In the genomic region with DNA sequence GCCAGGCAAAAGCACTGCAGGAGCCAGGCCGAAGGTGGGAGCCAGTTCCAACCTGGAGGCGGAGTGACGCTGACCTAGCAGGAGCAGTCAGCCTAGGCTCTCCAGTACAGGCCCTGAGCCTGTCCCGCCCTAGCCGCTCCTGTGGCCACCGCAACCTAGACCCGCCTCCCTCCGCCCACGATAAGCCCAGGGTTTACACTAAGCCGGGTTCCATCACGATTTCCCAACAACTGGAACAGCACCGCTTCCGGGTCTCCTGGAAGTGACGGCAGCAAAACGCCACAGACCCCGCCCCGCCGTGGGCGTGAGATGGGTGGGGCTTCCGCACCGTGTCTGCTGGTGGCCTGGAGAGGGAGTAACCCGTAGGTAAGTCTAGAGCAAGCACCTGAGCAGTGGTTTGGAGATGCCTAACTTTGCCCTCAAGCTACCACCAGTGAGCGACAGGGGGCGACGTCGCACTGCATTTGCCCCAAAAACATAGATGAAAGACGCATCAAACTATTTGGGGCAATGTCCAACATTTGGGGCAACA, we compare ENCODE assay signal across 8 mouse cellular contexts. TPM values are rescaled to one million over a fixed set of nuclear protein-coding genes. Genes with fewer than 3 reads are reported as not detected.
DNase-seq lines count a peak whose midpoint lies in the region; ATAC-seq and TF ChIP-seq lines count a peak whose summit lies in the region.

No protein-coding gene starts in this region.

- TF ChIP-seq CTCF in lung, adult 2 months (IDR thresholded peaks at IDR 0.05; ENCODE audit: insufficient read depth, low read length) = peak; percentile 76

- peak; percentile 61; the same call in 1 of the 2 replicates for TF ChIP-seq POLR2A in lung, adult 2 months (IDR thresholded peaks at IDR 0.05; ENCODE audit: borderline replicate concordance, extremely low read depth, low read depth, low read length)

- ATAC-seq in forebrain, embryonic 15.5 days (replicated peaks) = peak; percentile 81
- peak; percentile 90 for ATAC-seq in neutrophil, adult 5-6 weeks (ENCODE audit: extremely low read depth, insufficient number of reproducible peaks, low FRiP score, poor library complexity, severe bottlenecking)

- no peaks in the 10 kb centered on the region for H3K27me3 ChIP-seq in forebrain, embryonic 15.5 days

- in situ Hi-C loops in ES-E14 (cut with MboI; ENCODE audit: low sequenced_read_pairs in 2 of 2, unreplicated experiment in 2 of 2) = no loop called here

- peak overlapping the region; percentile 20; the same call in 1 of the 2 replicates for H3K27ac ChIP-seq in ES-E14 (ENCODE audit: insufficient read depth, low read depth, low read length, poor library complexity, severe bottlenecking)
- H3K27ac ChIP-seq in forebrain, embryonic 15.5 days (replicated peaks) = peak overlapping the region; percentile 35; the same call in 1 of the 2 replicates

- peak overlapping the region; percentile 92 for H3K4me2 ChIP-seq in forebrain, embryonic 15.5 days (replicated peaks)

- intact Hi-C loops in heart, postnatal 25 days (cut with DNase I) = loop anchor here (5.0 kb wide), 3 partner anchors 41 to 159 kb away; a partner anchor contains a TSS

- H3K9ac ChIP-seq in ES-E14 (ENCODE audit: insufficient read depth, low read depth, low read length, poor library complexity, severe bottlenecking) = peak overlapping the region; percentile 81
- peak overlapping the region; percentile 63 for H3K9ac ChIP-seq in forebrain, embryonic 15.5 days (replicated peaks)

- peak overlapping the region; percentile 82 to 94 for H3K4me3 ChIP-seq in ES-E14 (ENCODE audit: insufficient read depth in 1 of 2, low read depth in 1 of 2, low read length in 2 of 2, poor library complexity in 1 of 2, severe bottlenecking in 1 of 2)
- peak overlapping the region; percentile 69 for H3K4me3 ChIP-seq in forebrain, embryonic 15.5 days
- peak overlapping the region; percentile 83 for H3K4me3 ChIP-seq in lung, adult 2 months (replicated peaks; ENCODE audit: extremely low read depth, low read depth, low read length)

- DNase-seq in ES-E14 (ENCODE audit: low read depth, low spot score) = peak; percentile 88
- DNase-seq in cerebellum, adult 11-12 months = peak; percentile 95
- DNase-seq in heart, postnatal 25 days (ENCODE audit: low spot score) = peak; percentile 92
- peak; percentile 91 to 92 for DNase-seq in layer of hippocampus, adult 18-20 months (ENCODE audit: low spot score in 2 of 2)
- DNase-seq in lung, adult 2 months = peak; percentile 98
- DNase-seq in thymus, adult 18-20 months = peak; percentile 93

- H3K9me3 ChIP-seq in ES-E14 (ENCODE audit: control insufficient read depth, insufficient read depth, low read depth, low read length) = no peaks in the 10 kb centered on the region
- H3K9me3 ChIP-seq in forebrain, embryonic 15.5 days = no peaks in the 10 kb centered on the region

- peaks cover 17% of the 10 kb centered on the region for H3K36me3 ChIP-seq in ES-E14 (ENCODE audit: control insufficient read depth, insufficient read depth, low read length, poor library complexity, severe bottlenecking)
- peaks cover 38% of the 10 kb centered on the region for H3K36me3 ChIP-seq in forebrain, embryonic 15.5 days

- H3K4me1 ChIP-seq in ES-E14 (ENCODE audit: control insufficient read depth in 2 of 2, insufficient read depth in 2 of 2, low read length in 2 of 2, poor library complexity in 1 of 2) = peaks cover 2 to 7% of the 10 kb centered on the region in 2 experiments; a peak in 1 of 4 replicates
- H3K4me1 ChIP-seq in forebrain, embryonic 15.5 days = peaks cover 43% of the 10 kb centered on the region
- peaks cover 27% of the 10 kb centered on the region; the same call in 1 of the 2 replicates for H3K4me1 ChIP-seq in lung, adult 2 months (ENCODE audit: control insufficient read depth, insufficient read depth, low read length)

- WGBS in forebrain, embryonic 15.5 days = under 1% methylated on average over 27 of the region's 27 CpGs
- WGBS in lung, adult 2 months = under 1% methylated on average over 27 of the region's 27 CpGs

TF ChIP-seq in ES-E14, 5 proteins besides CTCF, POLR2A, EP300 and RAD21:
- no peak for TF ChIP-seq ZNF384 (IDR thresholded peaks at IDR 0.05; ENCODE audit: low read depth, low read length)
- peak; percentile 12; the same call in 1 of the 2 replicates for TF ChIP-seq HCFC1 (IDR thresholded peaks at IDR 0.05; ENCODE audit: borderline replicate concordance, insufficient read depth, low read length)
- TF ChIP-seq ZC3H11A (IDR thresholded peaks at IDR 0.05; ENCODE audit: borderline replicate concordance, low read depth, low read length) = peak; percentile 15; the same call in 1 of the 2 replicates
- no peak for TF ChIP-seq MAFK (IDR thresholded peaks at IDR 0.05; ENCODE audit: insufficient read depth, low read depth, low read length)
TF ChIP-seq in ES-E14: peak in this region for 2.

RNA-seq across cellular contexts. Expression of a gene that starts 1.8 kb away (rescaled TPM):
- total RNA-seq in ES-E14 (2012; rRNA removed) = 70.1 and 81.1 TPM in 2 replicates
- polyA plus RNA-seq in forebrain, embryonic 15.5 days (2015; fragmentation: Nextera tagmentation; extraction: Ambion mirVana) = 414 and 439 TPM in 2 replicates
- 100 to 1,000 TPM; 159 to 161 TPM for total RNA-seq in heart, postnatal 25 days (2021)
- 100 to 1,000 TPM; 258 to 267 TPM for total RNA-seq in layer of hippocampus, adult 18-20 months (2021)
- 377 and 390 TPM in 2 replicates for polyA plus RNA-seq in lung, adult 2 months (2012; rRNA removed)
- 39.3 and 47.8 TPM in 2 replicates for total RNA-seq in neutrophil, adult 5-6 weeks (2017)

RNA-seq across cellular contexts. Expression of a gene that starts 6.1 kb away (rescaled TPM):
- 0.11 TPM in 1 of 2 replicates, not detected in the other for total RNA-seq in ES-E14 (2012; rRNA removed)
- not detected in 2 replicates for polyA plus RNA-seq in forebrain, embryonic 15.5 days (2015; fragmentation: Nextera tagmentation; extraction: Ambion mirVana)
- total RNA-seq in heart, postnatal 25 days (2021) = not detected
- total RNA-seq in layer of hippocampus, adult 18-20 months (2021) = not detected
- polyA plus RNA-seq in lung, adult 2 months (2012; rRNA removed) = 0.09 TPM in 1 of 2 replicates, not detected in the other
- 0.47 and 0.61 TPM in 2 replicates for total RNA-seq in neutrophil, adult 5-6 weeks (2017)

RNA-seq across cellular contexts. Expression of a gene that starts 6.7 kb away (rescaled TPM):
- total RNA-seq in ES-E14 (2012; rRNA removed) = 7.9 and 8.7 TPM in 2 replicates
- polyA plus RNA-seq in forebrain, embryonic 15.5 days (2015; fragmentation: Nextera tagmentation; extraction: Ambion mirVana) = 14.6 and 15.9 TPM in 2 replicates
- total RNA-seq in heart, postnatal 25 days (2021) = 1 to 10 TPM; 7.3 to 7.8 TPM
- total RNA-seq in layer of hippocampus, adult 18-20 months (2021) = 10 to 100 TPM; 18.3 to 20.8 TPM
- polyA plus RNA-seq in lung, adult 2 months (2012; rRNA removed) = 8.0 and 9.3 TPM in 2 replicates
- 35.0 and 37.0 TPM in 2 replicates for total RNA-seq in neutrophil, adult 5-6 weeks (2017)

RNA-seq across cellular contexts. Expression of a gene that starts 23.7 kb away (rescaled TPM):
- 4.0 and 7.8 TPM in 2 replicates for total RNA-seq in ES-E14 (2012; rRNA removed)
- polyA plus RNA-seq in forebrain, embryonic 15.5 days (2015; fragmentation: Nextera tagmentation; extraction: Ambion mirVana) = 20.8 and 23.1 TPM in 2 replicates
- 10 to 100 TPM in 1 of 2 experiments, 1 to 10 TPM in 1; 9.7 to 12.2 TPM for total RNA-seq in heart, postnatal 25 days (2021)
- 10 to 100 TPM; 26.0 to 26.6 TPM for total RNA-seq in layer of hippocampus, adult 18-20 months (2021)
- polyA plus RNA-seq in lung, adult 2 months (2012; rRNA removed) = 3.0 and 4.4 TPM in 2 replicates
- total RNA-seq in neutrophil, adult 5-6 weeks (2017) = 44.9 and 46.4 TPM in 2 replicates

RNA-seq across cellular contexts. Expression of a gene that starts 27.6 kb away (rescaled TPM):
- not detected in 2 replicates for total RNA-seq in ES-E14 (2012; rRNA removed)
- 0.19 and 0.24 TPM in 2 replicates for polyA plus RNA-seq in forebrain, embryonic 15.5 days (2015; fragmentation: Nextera tagmentation; extraction: Ambion mirVana)
- not detected for total RNA-seq in heart, postnatal 25 days (2021)
- not detected for total RNA-seq in layer of hippocampus, adult 18-20 months (2021)
- polyA plus RNA-seq in lung, adult 2 months (2012; rRNA removed) = not detected in 2 replicates
- total RNA-seq in neutrophil, adult 5-6 weeks (2017) = not detected in 2 replicates

Comparison
In these comparisons a context has a peak if more than half of its experiments do, and no peak if none do; other contexts are left out.
1. Peak in every context shown above with its lines: DNase-seq, ATAC-seq, H3K4me3 ChIP-seq and H3K27ac ChIP-seq.